ENCODE assay signal across 8 mouse cellular contexts in the genomic region with DNA sequence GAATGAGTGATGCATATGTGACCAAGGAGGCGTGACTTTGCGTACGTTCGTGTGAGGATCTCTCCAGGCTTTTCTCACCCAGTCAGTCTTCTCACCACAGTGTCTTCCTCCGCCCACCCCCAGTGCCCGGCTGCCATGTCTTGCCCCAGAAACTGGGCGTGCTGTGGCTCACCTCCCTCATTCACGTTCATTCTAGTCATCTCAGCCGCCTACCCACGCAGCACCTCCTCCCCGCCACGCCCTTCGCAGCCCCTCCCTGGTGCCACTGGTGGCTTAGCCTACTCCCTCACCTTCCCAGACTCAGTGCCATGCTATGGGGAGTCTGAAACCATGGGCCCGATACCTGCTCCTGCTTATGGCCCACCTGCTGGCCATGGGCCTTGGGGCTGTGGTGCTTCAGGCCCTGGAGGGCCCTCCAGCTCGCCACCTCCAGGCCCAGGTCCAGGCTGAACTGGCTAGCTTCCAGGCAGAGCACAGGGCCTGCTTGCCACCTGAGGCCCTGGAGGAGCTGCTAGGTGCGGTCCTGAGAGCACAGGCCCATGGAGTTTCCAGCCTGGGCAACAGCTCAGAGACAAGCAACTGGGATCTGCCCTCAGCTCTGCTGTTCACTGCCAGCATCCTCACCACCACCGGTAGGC. TPM values are rescaled to one million over a fixed set of nuclear protein-coding genes. Genes with fewer than 3 reads are reported as not detected.
DNase-seq lines count a peak whose midpoint lies in the region; ATAC-seq and TF ChIP-seq lines count a peak whose summit lies in the region.
"Had no signal": no experiment of that assay in that cellular context is flagged by ENCODE, and none has a peak within 500 bp of the region (broad histone marks: within the 10 kb centered on the region; RNA-seq: fewer than 3 reads in every experiment).

A gene (plus strand): TSS at position 205 of the 638 bp plus-strand sequence.

- no peak within 1 kb of the TSS for H3K27ac ChIP-seq in midbrain, embryonic 13.5 days
- H3K27ac ChIP-seq in midbrain, embryonic 16.5 days (ENCODE audit: low read length) = no peak within 1 kb of the TSS
- H3K27ac ChIP-seq in embryonic facial prominence, embryonic 14.5 days (replicated peaks; ENCODE audit: low read depth, low read length) = peak within 1 kb of the TSS; percentile 72
- peak within 1 kb of the TSS; percentile 68 for H3K27ac ChIP-seq in liver, embryonic 14.5 days
- peak within 1 kb of the TSS; percentile 90 for H3K27ac ChIP-seq in stomach, embryonic 16.5 days (ENCODE audit: low read length)

- ATAC-seq in midbrain, embryonic 13.5 days = 0 out of 2 replicates have a peak, but pooled peaks have one; percentile 28
- ATAC-seq in midbrain, embryonic 16.5 days = no peak
- ATAC-seq in embryonic facial prominence, embryonic 14.5 days (ENCODE audit: low read depth) = no peak
- ATAC-seq in liver, embryonic 14.5 days (ENCODE audit: insufficient read depth) = peak; percentile 67
- ATAC-seq in stomach, embryonic 16.5 days (ENCODE audit: insufficient read depth, low FRiP score) = peak; percentile 31

- no peaks in the 10 kb centered on the region for H3K4me1 ChIP-seq in midbrain, embryonic 13.5 days (replicated peaks)
- no peaks in the 10 kb centered on the region for H3K4me1 ChIP-seq in midbrain, embryonic 16.5 days (ENCODE audit: control insufficient read depth, insufficient read depth, low read length)
- no peaks in the 10 kb centered on the region; the same call in 1 of the 2 replicates for H3K4me1 ChIP-seq in embryonic facial prominence, embryonic 14.5 days (ENCODE audit: control insufficient read depth, insufficient read depth, low read length)
- H3K4me1 ChIP-seq in liver, embryonic 14.5 days (replicated peaks; ENCODE audit: control insufficient read depth in 2 of 2, insufficient read depth in 2 of 2, low read length in 1 of 2) = peaks cover 18 to 19% of the 10 kb centered on the region in 2 experiments
- H3K4me1 ChIP-seq in stomach, embryonic 16.5 days (ENCODE audit: control insufficient read depth, insufficient read depth, low read length) = peaks cover 20% of the 10 kb centered on the region

- no peak within 1 kb of the TSS for H3K9ac ChIP-seq in midbrain, embryonic 13.5 days (replicated peaks)
- no peak within 1 kb of the TSS for H3K9ac ChIP-seq in midbrain, embryonic 16.5 days (ENCODE audit: low read depth, low read length)
- 0 out of 2 replicates have a peak within 1 kb of the TSS, but pooled peaks have one; percentile 38 for H3K9ac ChIP-seq in embryonic facial prominence, embryonic 14.5 days (ENCODE audit: low read depth, low read length)
- H3K9ac ChIP-seq in liver, embryonic 14.5 days (replicated peaks) = peak within 1 kb of the TSS; percentile 52; the same call in 1 of the 2 replicates
- peak within 1 kb of the TSS; percentile 50 for H3K9ac ChIP-seq in stomach, embryonic 16.5 days (ENCODE audit: low read length)

- no peak for TF ChIP-seq EP300 in liver, embryonic 14.5 days (IDR thresholded peaks at IDR 0.05; ENCODE audit: low read depth)

- H3K27me3 ChIP-seq in midbrain, embryonic 13.5 days = no peaks in the 10 kb centered on the region
- no peaks in the 10 kb centered on the region for H3K27me3 ChIP-seq in midbrain, embryonic 16.5 days (ENCODE audit: control insufficient read depth, insufficient read depth, low read depth, low read length)
- H3K27me3 ChIP-seq in embryonic facial prominence, embryonic 14.5 days (replicated peaks; ENCODE audit: control insufficient read depth, insufficient read depth, low read length) = no peaks in the 10 kb centered on the region
- H3K27me3 ChIP-seq in liver, embryonic 14.5 days (ENCODE audit: control insufficient read depth, insufficient read depth, low read length) = no peaks in the 10 kb centered on the region
- no peaks in the 10 kb centered on the region for H3K27me3 ChIP-seq in stomach, embryonic 16.5 days (ENCODE audit: control insufficient read depth, insufficient read depth, low read length)

- intact Hi-C loops in left cerebral cortex, postnatal 36 days (cut with DNase I) = no loop called here

- WGBS in midbrain, embryonic 13.5 days = 79% methylated on average over 17 of the region's 17 CpGs
- WGBS in midbrain, embryonic 16.5 days = 81% methylated on average over 17 of the region's 17 CpGs
- 72% methylated on average over 17 of the region's 17 CpGs for WGBS in embryonic facial prominence, embryonic 14.5 days
- WGBS in liver, embryonic 14.5 days (ENCODE audit: insufficient replicate concordance) = 50% methylated on average over 17 of the region's 17 CpGs
- 57% methylated on average over 17 of the region's 17 CpGs for WGBS in stomach, embryonic 16.5 days

- H3K9me3 ChIP-seq in midbrain, embryonic 13.5 days = no peaks in the 10 kb centered on the region
- H3K9me3 ChIP-seq in midbrain, embryonic 16.5 days (replicated peaks; ENCODE audit: control insufficient read depth, low read length, poor library complexity, severe bottlenecking) = no peaks in the 10 kb centered on the region
- H3K9me3 ChIP-seq in embryonic facial prominence, embryonic 14.5 days (ENCODE audit: control insufficient read depth, low read length) = no peaks in the 10 kb centered on the region
- H3K9me3 ChIP-seq in liver, embryonic 14.5 days (ENCODE audit: control insufficient read depth, low read length) = no peaks in the 10 kb centered on the region
- no peaks in the 10 kb centered on the region for H3K9me3 ChIP-seq in stomach, embryonic 16.5 days (replicated peaks; ENCODE audit: control insufficient read depth, low read length)

- H3K4me2 ChIP-seq in midbrain, embryonic 13.5 days (replicated peaks) = no peak within 1 kb of the TSS
- no peak within 1 kb of the TSS for H3K4me2 ChIP-seq in midbrain, embryonic 16.5 days (ENCODE audit: low read length)
- peak within 1 kb of the TSS; percentile 1; the same call in 1 of the 2 replicates for H3K4me2 ChIP-seq in embryonic facial prominence, embryonic 14.5 days (ENCODE audit: low read depth, low read length)
- peak within 1 kb of the TSS; percentile 49 for H3K4me2 ChIP-seq in liver, embryonic 14.5 days (ENCODE audit: low read depth)
- peak within 1 kb of the TSS; percentile 25; the same call in 1 of the 2 replicates for H3K4me2 ChIP-seq in stomach, embryonic 16.5 days (ENCODE audit: low read depth, low read length)

- no peak for DNase-seq in embryonic facial prominence, embryonic 14.5 days (ENCODE audit: low spot score)
- peak in 1 of 3 experiments; percentile 52 for DNase-seq in liver, embryonic 14.5 days (ENCODE audit: low read depth in 3 of 3, low spot score in 3 of 3)
- no peak for DNase-seq in left cerebral cortex, postnatal 36 days (ENCODE audit: low spot score in 2 of 2)
- DNase-seq in cerebellum, adult 9-11 months = no peak

- TF ChIP-seq CTCF in liver, embryonic 14.5 days (IDR thresholded peaks at IDR 0.05; ENCODE audit: low read depth) = no peak

- no peak within 1 kb of the TSS for H3K4me3 ChIP-seq in midbrain, embryonic 13.5 days (replicated peaks)
- no peak within 1 kb of the TSS for H3K4me3 ChIP-seq in midbrain, embryonic 16.5 days (ENCODE audit: low read depth, low read length)
- H3K4me3 ChIP-seq in embryonic facial prominence, embryonic 14.5 days (ENCODE audit: low read depth, low read length) = no peak within 1 kb of the TSS
- H3K4me3 ChIP-seq in liver, embryonic 14.5 days (ENCODE audit: insufficient read depth in 1 of 2, low read depth in 2 of 2, low read length in 2 of 2) = no peak within 1 kb of the TSS
- no peak within 1 kb of the TSS for H3K4me3 ChIP-seq in stomach, embryonic 16.5 days (replicated peaks; ENCODE audit: low read length)

- peaks cover 78% of the 10 kb centered on the region for H3K36me3 ChIP-seq in midbrain, embryonic 13.5 days
- peaks cover 23% of the 10 kb centered on the region for H3K36me3 ChIP-seq in midbrain, embryonic 16.5 days (ENCODE audit: control insufficient read depth, insufficient read depth, low read length)
- peaks cover 73% of the 10 kb centered on the region for H3K36me3 ChIP-seq in embryonic facial prominence, embryonic 14.5 days (ENCODE audit: control insufficient read depth, insufficient read depth, low read length)
- H3K36me3 ChIP-seq in liver, embryonic 14.5 days (replicated peaks; ENCODE audit: control insufficient read depth, insufficient read depth, low read depth) = peaks cover 60% of the 10 kb centered on the region
- peaks cover 18% of the 10 kb centered on the region for H3K36me3 ChIP-seq in stomach, embryonic 16.5 days (ENCODE audit: control insufficient read depth, insufficient read depth, low read length)

RNA-seq across cellular contexts. Expression of the gene that starts here (rescaled TPM):
- polyA plus RNA-seq in midbrain, embryonic 13.5 days (2015; fragmentation: Nextera tagmentation; extraction: Ambion mirVana) = 0.15 TPM in 1 of 2 replicates, not detected in the other
- polyA plus RNA-seq in midbrain, embryonic 16.5 days (2015; fragmentation: Nextera tagmentation; extraction: Ambion mirVana) = 0.15 TPM in 1 of 2 replicates, not detected in the other
- 0.34 and 1.7 TPM in 2 replicates for polyA plus RNA-seq in embryonic facial prominence, embryonic 14.5 days (2014; fragmentation: Nextera tagmentation; extraction: Ambion mirVana)
- 0.04 TPM in 1 of 2 replicates, not detected in the other for polyA plus RNA-seq in liver, embryonic 14.5 days (2012; rRNA removed)
- 0.17 and 0.27 TPM in 2 replicates for polyA plus RNA-seq in liver, embryonic 14.5 days (2014; fragmentation: Nextera tagmentation; extraction: Ambion mirVana)
- polyA plus RNA-seq in stomach, embryonic 16.5 days (2015; fragmentation: Nextera tagmentation; extraction: Ambion mirVana) = 2.0 and 2.2 TPM in 2 replicates
- total RNA-seq in left cerebral cortex, postnatal 36 days (2021) = not detected
- polyA plus RNA-seq: neural tube, embryonic 11.5 days had no signal

Comparison
In these comparisons a context has a peak if more than half of its experiments do, and no peak if none do; other contexts are left out.
1. Peak in ATAC-seq in midbrain, embryonic 13.5 days; RNA of the gene not detected or under 1 TPM.
2. Peak in ATAC-seq, H3K27ac ChIP-seq, H3K9ac ChIP-seq and H3K4me2 ChIP-seq in liver, embryonic 14.5 days; RNA of the gene not detected or under 1 TPM.
3. H3K27ac ChIP-seq: peak in embryonic facial prominence, embryonic 14.5 days (single experiment) and stomach, embryonic 16.5 days (single experiment); none in midbrain, embryonic 13.5 days (single experiment) and midbrain, embryonic 16.5 days (single experiment).
4. H3K4me2 ChIP-seq: peak in embryonic facial prominence, embryonic 14.5 days (single experiment) and stomach, embryonic 16.5 days (single experiment); none in midbrain, embryonic 13.5 days (single experiment) and midbrain, embryonic 16.5 days (single experiment).
5. H3K9ac ChIP-seq: peak in embryonic facial prominence, embryonic 14.5 days (single experiment) and stomach, embryonic 16.5 days (single experiment); none in midbrain, embryonic 13.5 days (single experiment) and midbrain, embryonic 16.5 days (single experiment).